Mouse (Mus musculus): Measurements from ENCODE around the gene Col5a2. TPM values are rescaled to one million over a fixed set of nuclear protein-coding genes. Genes with fewer than 3 reads are reported as not detected.
A peak's percentile ranks its signal among the peaks of the same experiment; 100 is the strongest.
"Not testable (repeated sequence)": the region's sequence is repeated elsewhere in the genome, so short reads cannot be mapped to it uniquely, and the experiment has no call there.

The Col5a2 gene
- polyA plus RNA-seq (2014; fragmentation: Nextera tagmentation; extraction: Ambion mirVana) = 213 and 231 TPM in 2 replicates

- WGBS = 6% methylated on average over 12 of the region's 12 CpGs
- no peaks in the 10 kb centered on the region for H3K27me3 ChIP-seq (replicated peaks; ENCODE audit: control insufficient read depth, insufficient read depth, low read length)
- 0 out of 2 replicates have a peak, but pooled peaks cover 12% of the 10 kb centered on the region for H3K36me3 ChIP-seq (ENCODE audit: control insufficient read depth, insufficient read depth, low read length)
- peak; percentile 96 for DNase-seq (ENCODE audit: low spot score)
- H3K4me3 ChIP-seq (ENCODE audit: low read depth, low read length) = peak within 1 kb of the TSS; percentile 46
- peak within 1 kb of the TSS; percentile 45 for H3K4me2 ChIP-seq (ENCODE audit: low read depth, low read length)
- H3K4me1 ChIP-seq (ENCODE audit: control insufficient read depth, insufficient read depth, low read length) = 0 out of 2 replicates have a peak, but pooled peaks cover 5% of the 10 kb centered on the region
- peak; percentile 91 for ATAC-seq (ENCODE audit: low read depth)
- peak within 1 kb of the TSS; percentile 88 for H3K27ac ChIP-seq (replicated peaks; ENCODE audit: low read depth, low read length)
- H3K9me3 ChIP-seq (ENCODE audit: control insufficient read depth, low read length) = no peaks in the 10 kb centered on the region
- H3K9ac ChIP-seq (ENCODE audit: low read depth, low read length) = peak within 1 kb of the TSS; percentile 66
Observed at GRCm38 (mm10) chr1:45502865-45503332, at the start of gene Col5a2. Gene Col5a2 (minus strand): TSS chr1:45503282.

- Histone ChIP-seq H3K9me3 (ENCODE audit: control insufficient read depth, low read length) (no peaks in the 10 kb centered on the region), H3K36me3 (ENCODE audit: control insufficient read depth, insufficient read depth, low read length) (no peaks in the 10 kb centered on the region), H3K4me1 (ENCODE audit: control insufficient read depth, insufficient read depth, low read length) (no peaks in the 10 kb centered on the region), H3K9ac (ENCODE audit: low read depth, low read length) (no peak overlapping the region), H3K27me3 (replicated peaks; ENCODE audit: control insufficient read depth, insufficient read depth, low read length) (no peaks in the 10 kb centered on the region), H3K4me3 (ENCODE audit: low read depth, low read length) (no peak overlapping the region), H3K27ac (replicated peaks; ENCODE audit: low read depth, low read length) (no peak overlapping the region), H3K4me2 (ENCODE audit: low read depth, low read length) (no peak overlapping the region)
- no peak for DNase-seq (ENCODE audit: low spot score)
- ATAC-seq (ENCODE audit: low read depth) = no peak
- 68% methylated on average over 4 of the region's 4 CpGs for WGBS
Observed at GRCm38 (mm10) chr1:45550531-45550930, 47.4 kb upstream of the Col5a2 start.

- no peaks in the 10 kb centered on the region for H3K36me3 ChIP-seq (ENCODE audit: control insufficient read depth, insufficient read depth, low read length)
- no peaks in the 10 kb centered on the region for H3K9me3 ChIP-seq (ENCODE audit: control insufficient read depth, low read length)
- ATAC-seq (ENCODE audit: low read depth) (no peak), DNase-seq (ENCODE audit: low spot score) (peak; percentile 81)
- no peak overlapping the region for H3K4me2 ChIP-seq (ENCODE audit: low read depth, low read length)
- H3K9ac ChIP-seq (ENCODE audit: low read depth, low read length) = no peak overlapping the region
- peak overlapping the region; percentile 77 for H3K27ac ChIP-seq (replicated peaks; ENCODE audit: low read depth, low read length)
- no peak overlapping the region for H3K4me3 ChIP-seq (ENCODE audit: low read depth, low read length)
- 20% methylated on average over 1 of the region's 1 CpGs for WGBS
- H3K27me3 ChIP-seq (replicated peaks; ENCODE audit: control insufficient read depth, insufficient read depth, low read length) = no peaks in the 10 kb centered on the region
- peaks cover 6% of the 10 kb centered on the region; the same call in 1 of the 2 replicates for H3K4me1 ChIP-seq (ENCODE audit: control insufficient read depth, insufficient read depth, low read length)
Observed at GRCm38 (mm10) chr1:45541888-45542287, 38.8 kb upstream of the Col5a2 start.

GRCm38 (mm10) chr1:45541161-45541560, 38.1 kb upstream of the Col5a2 start:
- H3K4me2 ChIP-seq (ENCODE audit: low read depth, low read length) = no peak overlapping the region
- H3K27me3 ChIP-seq (replicated peaks; ENCODE audit: control insufficient read depth, insufficient read depth, low read length) = no peaks in the 10 kb centered on the region
- peak overlapping the region; percentile 54; the same call in 1 of the 2 replicates for H3K27ac ChIP-seq (replicated peaks; ENCODE audit: low read depth, low read length)
- H3K9ac ChIP-seq (ENCODE audit: low read depth, low read length) = no peak overlapping the region
- WGBS = 13% methylated on average over 2 of the region's 2 CpGs
- no peak overlapping the region for H3K4me3 ChIP-seq (ENCODE audit: low read depth, low read length)
- H3K36me3 ChIP-seq (ENCODE audit: control insufficient read depth, insufficient read depth, low read length) = no peaks in the 10 kb centered on the region
- ATAC-seq (ENCODE audit: low read depth) (no peak), DNase-seq (ENCODE audit: low spot score) (peak; percentile 61)
- H3K4me1 ChIP-seq (ENCODE audit: control insufficient read depth, insufficient read depth, low read length) = peaks cover 6% of the 10 kb centered on the region; the same call in 1 of the 2 replicates
- no peaks in the 10 kb centered on the region for H3K9me3 ChIP-seq (ENCODE audit: control insufficient read depth, low read length)

- Histone ChIP-seq H3K9me3 (ENCODE audit: control insufficient read depth, low read length) (no peaks in the 10 kb centered on the region), H3K4me3 (ENCODE audit: low read depth, low read length) (no peak overlapping the region), H3K4me1 (ENCODE audit: control insufficient read depth, insufficient read depth, low read length) (no peaks in the 10 kb centered on the region), H3K9ac (ENCODE audit: low read depth, low read length) (no peak overlapping the region), H3K36me3 (ENCODE audit: control insufficient read depth, insufficient read depth, low read length) (no peaks in the 10 kb centered on the region), H3K4me2 (ENCODE audit: low read depth, low read length) (no peak overlapping the region), H3K27ac (replicated peaks; ENCODE audit: low read depth, low read length) (no peak overlapping the region), H3K27me3 (replicated peaks; ENCODE audit: control insufficient read depth, insufficient read depth, low read length) (no peaks in the 10 kb centered on the region)
- DNase-seq (ENCODE audit: low spot score) (peak; percentile 64), ATAC-seq (ENCODE audit: low read depth) (no peak)
- 47% methylated on average over 2 of the region's 2 CpGs for WGBS
Observed at GRCm38 (mm10) chr1:45531486-45531885, 28.4 kb upstream of the Col5a2 start.

GRCm38 (mm10) chr1:45527476-45527875, 24.4 kb upstream of the Col5a2 start:
- H3K4me1 ChIP-seq (ENCODE audit: control insufficient read depth, insufficient read depth, low read length); H3K4me2 ChIP-seq (ENCODE audit: low read depth, low read length); H3K27me3 ChIP-seq (replicated peaks; ENCODE audit: control insufficient read depth, insufficient read depth, low read length); DNase-seq (ENCODE audit: low spot score); H3K27ac ChIP-seq (replicated peaks; ENCODE audit: low read depth, low read length); H3K4me3 ChIP-seq (ENCODE audit: low read depth, low read length); H3K9me3 ChIP-seq (ENCODE audit: control insufficient read depth, low read length); ATAC-seq (ENCODE audit: low read depth); H3K9ac ChIP-seq (ENCODE audit: low read depth, low read length); H3K36me3 ChIP-seq (ENCODE audit: control insufficient read depth, insufficient read depth, low read length): not testable (repeated sequence)

- H3K9ac ChIP-seq (ENCODE audit: low read depth, low read length) = no peak overlapping the region
- no peaks in the 10 kb centered on the region for H3K36me3 ChIP-seq (ENCODE audit: control insufficient read depth, insufficient read depth, low read length)
- DNase-seq (ENCODE audit: low spot score) (no peak), ATAC-seq (ENCODE audit: low read depth) (no peak)
- no peaks in the 10 kb centered on the region for H3K27me3 ChIP-seq (replicated peaks; ENCODE audit: control insufficient read depth, insufficient read depth, low read length)
- H3K4me2 ChIP-seq (ENCODE audit: low read depth, low read length) = no peak overlapping the region
- no peaks in the 10 kb centered on the region for H3K4me1 ChIP-seq (ENCODE audit: control insufficient read depth, insufficient read depth, low read length)
- no peaks in the 10 kb centered on the region for H3K9me3 ChIP-seq (ENCODE audit: control insufficient read depth, low read length)
- 83% methylated on average over 3 of the region's 3 CpGs for WGBS
- no peak overlapping the region for H3K27ac ChIP-seq (replicated peaks; ENCODE audit: low read depth, low read length)
- no peak overlapping the region for H3K4me3 ChIP-seq (ENCODE audit: low read depth, low read length)
Observed at GRCm38 (mm10) chr1:45523601-45524000, 20.5 kb upstream of the Col5a2 start.

GRCm38 (mm10) chr1:45521486-45521885, 18.4 kb upstream of the Col5a2 start:
- Histone ChIP-seq H3K4me2 (ENCODE audit: low read depth, low read length) (no peak overlapping the region), H3K27ac (replicated peaks; ENCODE audit: low read depth, low read length) (no peak overlapping the region), H3K9me3 (ENCODE audit: control insufficient read depth, low read length) (no peaks in the 10 kb centered on the region), H3K4me1 (ENCODE audit: control insufficient read depth, insufficient read depth, low read length) (no peaks in the 10 kb centered on the region), H3K4me3 (ENCODE audit: low read depth, low read length) (no peak overlapping the region), H3K9ac (ENCODE audit: low read depth, low read length) (no peak overlapping the region), H3K36me3 (ENCODE audit: control insufficient read depth, insufficient read depth, low read length) (no peaks in the 10 kb centered on the region), H3K27me3 (replicated peaks; ENCODE audit: control insufficient read depth, insufficient read depth, low read length) (no peaks in the 10 kb centered on the region)
- DNase-seq (ENCODE audit: low spot score) = no peak
- WGBS = 78% methylated on average over 2 of the region's 2 CpGs
- no peak for ATAC-seq (ENCODE audit: low read depth)

- ATAC-seq (ENCODE audit: low read depth) (peak; percentile 79), DNase-seq (ENCODE audit: low spot score) (peak; percentile 83)
- Histone ChIP-seq H3K27me3 (replicated peaks; ENCODE audit: control insufficient read depth, insufficient read depth, low read length) (no peaks in the 10 kb centered on the region), H3K4me2 (ENCODE audit: low read depth, low read length) (peak overlapping the region; percentile 45), H3K27ac (replicated peaks; ENCODE audit: low read depth, low read length) (peak overlapping the region; percentile 88), H3K4me3 (ENCODE audit: low read depth, low read length) (peak overlapping the region; percentile 46), H3K36me3 (ENCODE audit: control insufficient read depth, insufficient read depth, low read length) (0 out of 2 replicates have a peak, but pooled peaks cover 12% of the 10 kb centered on the region), H3K9ac (ENCODE audit: low read depth, low read length) (peak overlapping the region; percentile 66), H3K4me1 (ENCODE audit: control insufficient read depth, insufficient read depth, low read length) (0 out of 2 replicates have a peak, but pooled peaks cover 5% of the 10 kb centered on the region), H3K9me3 (ENCODE audit: control insufficient read depth, low read length) (no peaks in the 10 kb centered on the region)
- WGBS = 2% methylated on average over 11 of the region's 11 CpGs
Observed at GRCm38 (mm10) chr1:45502241-45502741, 791 bp downstream of the Col5a2 start.
